Mouse (Mus musculus) hematopoietic stem cell, adult 5-6 weeks (primary cell): ENCODE results near the gene Mybpc3. TPM values are rescaled to one million over a fixed set of nuclear protein-coding genes. Genes with fewer than 3 reads are reported as not detected.
"Not testable (repeated sequence)": the region's sequence is repeated elsewhere in the genome, so short reads cannot be mapped to it uniquely, and the experiment has no call there.

Source experiments
- ATAC-seq, 2 experiments: fragments of 125-278 bp in 1 of 2; replicated peaks in 1 of 2; 2 replicates each; pipeline ENCODE4 v1.8.0; 2016 to 2017; ENCODE audit warnings: inconsistent platforms in 2 of 2, mild to moderate bottlenecking in 2 of 2, moderate number of reproducible peaks in 2 of 2, low read depth in 1 of 2, moderate TSS enrichment in 1 of 2; ENCODE audit not compliant: low FRiP score in 2 of 2, poor library complexity in 2 of 2, severe bottlenecking in 2 of 2, insufficient read depth in 1 of 2, low TSS enrichment in 1 of 2
- total RNA-seq: library from RNA; stranded (forward); fragments of 172-1452, 232-1000 nt; gene quantifications from 2 replicates; pipeline ENCODE4 v1.2.3, GENCODE M21; 2017

Mybpc3 gene
- total RNA-seq, 1 experiment from 2014 or later, result 0.69 TPM

DNA sequence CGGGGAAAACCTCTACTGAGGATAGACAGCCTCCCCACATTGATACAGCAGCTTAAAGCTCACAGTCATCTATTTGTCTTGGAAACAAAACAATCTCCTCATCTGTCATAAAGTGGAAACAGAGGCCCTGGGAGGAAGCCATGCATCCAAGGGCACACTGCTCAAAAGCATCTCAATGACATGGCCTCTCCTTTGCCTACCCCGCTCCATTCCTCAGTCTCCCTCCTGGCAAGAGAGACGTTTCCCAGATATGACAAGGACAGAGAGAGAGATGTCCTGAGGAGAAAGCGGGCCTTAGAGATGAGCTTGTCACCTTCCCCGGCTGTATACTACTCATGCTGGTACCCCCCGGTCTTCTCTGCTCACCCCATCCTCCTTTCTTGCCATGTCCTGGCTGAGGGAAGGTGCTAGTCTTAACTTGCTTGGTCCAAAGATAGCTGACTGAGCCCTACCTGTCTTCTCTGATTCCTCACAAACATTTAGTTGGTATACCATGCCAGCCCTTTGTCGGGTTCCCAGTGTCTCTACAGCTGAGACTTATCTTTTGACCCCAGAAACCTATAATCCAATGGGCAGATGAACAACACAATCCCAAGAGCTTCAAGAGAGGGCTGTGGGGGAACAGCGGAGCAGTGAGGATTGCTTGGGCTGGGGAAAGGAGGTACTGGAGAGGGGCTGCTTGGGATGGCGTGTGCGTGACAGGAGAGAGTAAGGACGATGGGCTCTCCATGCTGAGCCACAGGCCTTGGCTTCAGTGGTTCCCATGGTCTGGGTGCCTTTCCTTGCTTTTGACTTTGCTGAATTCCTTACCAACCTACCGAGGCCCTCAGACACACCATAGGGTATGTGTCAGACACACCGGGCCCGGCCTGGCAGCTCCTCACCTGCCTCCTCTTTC lies 32.2 kb upstream of the Mybpc3 start:
- no peak for ATAC-seq

DNA sequence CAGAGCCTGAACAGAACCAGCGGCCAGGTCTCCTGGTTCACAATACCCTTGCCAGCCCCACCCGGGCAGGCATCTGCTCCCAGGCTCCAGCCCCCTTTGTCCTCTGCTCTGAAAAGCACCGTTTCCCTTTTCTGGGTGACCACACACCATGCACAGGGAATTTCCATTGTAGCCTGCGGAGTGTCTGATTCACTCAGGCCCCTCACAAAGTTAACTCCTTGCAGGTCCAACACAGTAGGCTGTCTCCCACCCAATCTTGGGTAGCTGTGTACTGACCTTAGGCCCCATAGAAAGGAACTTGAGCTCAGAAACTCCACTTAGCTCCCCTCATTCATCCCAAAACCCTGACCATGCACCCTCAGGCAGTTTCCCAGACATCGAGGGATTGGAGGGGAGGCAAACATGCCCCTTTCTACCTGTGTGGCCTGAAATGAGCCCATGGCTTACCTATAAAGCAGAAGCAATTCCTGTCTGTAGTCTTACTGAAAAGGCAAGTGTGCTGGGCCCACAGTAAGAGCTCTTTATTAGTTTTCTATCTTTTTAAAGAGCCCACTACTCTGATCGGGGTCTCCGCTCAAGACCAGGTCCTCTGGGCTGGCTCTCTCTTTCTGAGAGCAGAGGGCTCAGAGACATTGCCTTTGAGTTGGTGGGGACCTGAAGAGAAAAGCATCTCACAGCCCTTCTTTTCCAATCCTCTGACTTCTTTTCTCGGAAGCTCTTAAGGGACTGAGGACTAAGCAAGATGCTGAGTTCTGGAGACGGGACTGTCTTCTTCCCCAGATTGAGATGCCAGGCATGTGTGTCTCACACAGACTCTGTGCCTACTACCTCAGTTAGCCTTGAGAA lies 31.3 kb upstream of the Mybpc3 start:
- 0 out of 4 replicates have a peak, but pooled peaks of 1 of the 2 experiments have one; percentile 8 for ATAC-seq

GRCm38 (mm10) chr2:91087453-91087852 lies 30.5 kb upstream of the Mybpc3 start:
- ATAC-seq, result peak in 1 of 2 experiments; percentile 16; a peak in 1 of 4 replicates

DNA sequence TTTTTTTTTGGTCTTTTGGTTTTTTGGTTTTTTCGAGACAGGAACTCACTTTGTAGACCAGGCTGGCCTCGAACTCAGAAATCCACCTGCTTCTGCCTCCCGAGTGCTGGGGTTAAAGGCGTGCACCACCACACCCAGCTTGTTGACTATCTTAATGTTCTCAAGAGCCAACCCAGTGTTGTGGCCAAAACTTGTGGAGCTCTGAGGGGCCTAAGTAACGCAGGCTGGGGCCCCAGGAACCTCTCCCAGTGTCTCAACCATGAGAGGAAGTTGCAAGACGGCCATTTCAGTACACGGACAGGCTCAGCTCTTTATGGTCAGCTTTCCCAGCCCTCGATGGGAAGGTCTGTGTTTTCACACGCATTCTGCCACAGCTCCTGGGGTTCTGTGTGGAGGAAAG lies 29.0 kb upstream of the Mybpc3 start:
- peak in 1 of 2 experiments; percentile 31; a peak in 1 of 4 replicates for ATAC-seq

DNA sequence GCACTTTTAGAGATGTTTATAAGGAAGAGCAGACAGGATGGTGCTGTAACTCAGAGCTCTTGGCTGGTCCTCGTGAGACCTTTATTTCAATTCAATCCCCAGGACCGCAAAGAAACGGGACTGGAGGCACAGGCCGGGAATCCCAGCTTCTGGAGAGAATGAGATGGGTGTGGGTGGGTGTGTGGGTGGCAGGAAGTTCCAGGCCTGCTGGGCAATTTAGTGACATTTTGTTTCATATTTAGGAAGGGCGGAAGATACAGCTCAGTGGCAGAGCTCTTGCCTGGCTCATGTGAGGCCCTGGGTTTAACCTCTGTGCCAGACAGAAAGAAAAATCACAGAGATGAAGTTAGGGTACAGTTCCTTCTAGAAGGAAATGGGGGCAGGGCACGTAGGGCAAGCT lies 27.7 kb upstream of the Mybpc3 start:
- ATAC-seq, result no peak

- no peak for ATAC-seq
These were observed 27.1 kb upstream of the Mybpc3 start for GRCm38 (mm10) chr2:91090827-91091226.

DNA sequence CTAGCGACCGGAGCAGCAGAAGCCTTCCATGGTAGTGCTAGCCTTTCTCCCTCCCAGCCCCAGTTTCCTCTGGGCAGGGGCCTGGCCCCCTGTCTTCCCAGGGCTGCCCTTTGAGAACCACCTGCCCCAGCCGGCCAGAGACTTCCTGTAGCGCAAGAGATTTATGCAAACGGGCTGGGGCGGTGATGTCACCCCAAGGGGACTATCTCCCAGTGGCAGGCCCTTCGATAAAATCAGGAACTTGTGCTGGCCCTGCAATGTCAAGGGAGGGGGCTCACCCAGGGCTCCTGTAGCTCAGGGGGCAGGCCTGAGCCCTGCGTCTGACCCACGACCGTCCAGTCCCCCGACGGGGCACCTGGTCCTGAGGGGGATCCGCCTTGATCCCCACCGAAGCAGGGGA lies 21.4 kb upstream of the Mybpc3 start:
- ATAC-seq, result peak; percentile 81 to 86

GRCm38 (mm10) chr2:91097015-91097414 lies 20.9 kb upstream of the Mybpc3 start:
- peak; percentile 10 to 23 for ATAC-seq

GRCm38 (mm10) chr2:91098156-91098555 lies 19.8 kb upstream of the Mybpc3 start:
- ATAC-seq, result no peak

DNA sequence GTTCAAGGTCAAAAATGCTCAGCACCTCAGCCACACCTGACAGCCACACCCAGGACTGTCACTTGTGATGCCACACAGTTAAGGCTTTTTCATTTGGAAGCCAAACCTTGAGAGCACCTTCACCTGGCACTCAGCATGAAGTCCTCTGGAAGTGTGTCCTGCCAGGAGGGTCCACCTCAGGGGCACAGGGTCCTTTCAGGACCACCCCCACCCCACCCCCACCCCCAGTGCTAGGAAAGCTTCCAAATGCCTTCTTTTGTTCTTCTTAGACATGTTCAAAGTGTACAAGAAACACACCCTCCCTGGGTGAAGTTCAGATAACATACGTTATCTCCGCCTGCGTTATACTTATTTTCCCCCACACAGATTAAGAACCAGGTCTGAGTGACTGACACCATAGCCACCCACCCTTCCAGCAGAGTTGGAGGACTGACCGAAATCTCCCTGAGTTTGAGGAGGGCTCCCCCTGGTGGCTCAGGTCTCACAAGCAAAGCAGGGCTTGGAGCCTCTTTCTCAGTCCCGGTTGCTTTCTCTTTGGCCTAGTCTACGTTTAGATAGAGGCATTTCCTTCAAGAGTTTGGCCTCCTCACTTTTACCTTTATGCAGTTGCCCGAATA lies 16.7 kb upstream of the Mybpc3 start:
- ATAC-seq, result peak; percentile 58 to 59

- ATAC-seq, result no peak
These were observed 9.8 kb upstream of the Mybpc3 start for GRCm38 (mm10) chr2:91108156-91108555.

DNA sequence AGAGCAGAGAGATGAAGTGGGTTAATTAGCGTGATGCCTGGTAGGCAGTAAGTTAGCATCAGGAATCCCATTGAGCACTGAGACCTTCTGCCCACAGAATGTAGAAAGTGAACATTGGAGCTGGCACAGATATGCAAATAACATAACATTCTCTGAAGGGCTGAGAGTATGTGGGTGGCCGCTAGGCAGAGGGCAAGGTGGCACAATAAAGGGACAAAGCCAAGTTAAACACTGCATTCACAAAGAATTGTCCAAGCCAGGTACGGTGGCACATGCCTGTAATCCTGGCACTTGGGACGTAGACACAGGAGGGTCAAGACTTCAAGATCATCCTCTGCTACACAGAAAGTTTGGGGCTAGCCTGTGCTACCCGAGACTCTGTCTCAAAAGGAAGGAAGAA lies 8.7 kb upstream of the Mybpc3 start:
- no peak for ATAC-seq

- no peak for ATAC-seq
These were observed 8.0 kb upstream of the Mybpc3 start for GRCm38 (mm10) chr2:91109807-91110385.

DNA sequence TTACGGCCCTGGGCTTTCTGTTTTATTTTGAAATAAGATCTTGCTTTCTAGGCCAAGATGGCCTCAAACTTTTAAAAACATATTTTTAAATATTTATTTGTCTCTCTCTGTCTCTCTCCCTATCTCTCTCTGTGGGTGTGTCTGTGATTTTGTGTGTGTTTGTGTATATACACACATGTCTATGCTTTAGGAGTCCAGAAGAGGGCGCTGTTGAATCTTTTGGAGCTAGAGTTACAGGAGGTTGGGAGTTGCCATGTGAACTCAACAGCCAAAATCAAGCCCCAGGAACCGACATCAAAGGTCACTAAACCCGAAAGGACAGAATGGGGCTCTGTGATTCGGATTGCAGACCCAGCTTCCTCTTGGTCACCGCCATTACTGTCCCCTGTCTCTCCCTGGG lies 7.5 kb upstream of the Mybpc3 start:
- no peak for ATAC-seq

DNA sequence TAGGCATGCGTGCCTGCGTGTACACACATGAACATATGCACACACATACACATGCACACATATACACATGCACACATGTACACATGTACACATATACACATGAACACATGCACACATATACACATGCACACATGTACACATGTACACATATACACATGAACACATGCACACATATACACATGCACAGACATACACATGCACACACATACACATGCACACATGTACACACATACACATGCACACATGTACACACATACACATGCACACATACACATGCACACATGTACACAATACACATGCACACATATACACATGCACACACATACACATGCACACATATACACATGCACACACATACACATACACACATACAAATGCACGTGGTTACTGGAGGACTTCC lies 6.1 kb upstream of the Mybpc3 start:
- not testable (repeated sequence) for ATAC-seq

- no peak for ATAC-seq
These were observed 5.5 kb upstream of the Mybpc3 start for GRCm38 (mm10) chr2:91112491-91112890.

DNA sequence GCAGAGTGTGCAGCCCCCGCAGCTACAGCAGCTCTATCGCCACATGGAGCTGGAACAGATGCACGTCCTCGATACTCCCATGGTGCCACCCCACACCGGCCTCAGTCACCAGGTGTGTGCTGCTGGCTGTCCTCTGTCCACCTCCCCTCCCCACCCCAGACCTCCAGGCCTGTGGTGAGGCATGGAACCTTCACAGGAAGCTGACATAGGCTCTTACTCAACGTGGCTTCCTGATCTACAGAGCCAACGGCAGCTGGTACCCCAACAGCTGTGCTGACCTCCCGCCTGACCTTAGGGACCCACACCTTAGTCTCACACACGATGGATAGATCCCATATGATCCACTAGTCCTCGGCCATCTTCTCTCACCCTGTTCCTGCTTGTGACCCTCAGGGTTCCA lies 4.6 kb upstream of the Mybpc3 start:
- peak; percentile 35 to 50; a peak in 1 of 4 replicates for ATAC-seq
